Mouse (Mus musculus) lung, postnatal 14 days (tissue): ENCODE measurements at regions not wholly inside any gene's neighbourhood (a gene's known extent, or its start where the extent isn't known, plus 50 kb on each side); places are given as distances from the start of the nearest gene placed in this dataset.

Source experiments
- DNase-seq: peaks from one replicate; pipeline ENCODE4 v3.0.0; 2021

GRCm38 (mm10) chr14:78368881-78369280, 61.0 kb upstream of the Tnfsf11 start:
- no peak for DNase-seq

DNA sequence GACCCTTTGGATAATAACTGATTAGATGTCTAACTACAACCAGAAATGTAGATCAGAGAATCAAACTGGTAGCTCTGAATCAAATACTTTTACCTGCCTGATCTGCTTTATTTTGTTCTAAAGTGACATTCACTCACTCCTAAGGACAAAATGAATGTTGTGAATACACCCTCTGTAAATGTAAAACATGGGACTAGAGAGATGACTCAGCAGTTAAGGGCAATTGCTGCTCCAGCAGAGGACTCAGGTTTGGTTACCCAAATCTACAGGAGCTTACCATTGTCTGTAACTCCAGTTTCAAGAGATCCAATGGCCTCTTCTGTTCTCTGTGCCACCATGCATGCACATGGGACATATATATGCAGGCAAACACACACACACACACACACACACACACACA, 57.0 kb upstream of the Tnfsf11 start:
- DNase-seq: no peak

DNA sequence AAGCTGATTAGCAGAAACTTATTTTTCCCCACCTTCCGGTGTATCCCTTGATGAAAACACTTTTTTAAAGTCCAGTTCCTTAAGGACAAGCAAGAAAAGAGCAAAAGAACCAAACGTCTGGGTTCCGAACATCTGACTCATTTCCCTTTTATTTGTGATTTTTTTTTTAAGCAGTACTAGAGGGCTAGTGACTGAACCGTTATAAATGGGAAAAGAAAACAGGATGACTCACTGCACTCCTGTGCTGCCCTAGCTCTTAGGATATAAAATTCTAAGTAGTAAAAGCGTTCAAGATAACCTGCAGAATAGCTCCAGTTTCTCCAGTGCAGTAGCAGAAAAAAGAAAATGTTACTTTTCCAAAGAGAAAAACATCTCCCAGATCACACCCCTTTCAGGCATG, 55.3 kb upstream of the Tnfsf11 start:
- no peak for DNase-seq
